Comparison of ENCODE assay signal across 21 mouse cellular contexts in the genomic region with DNA sequence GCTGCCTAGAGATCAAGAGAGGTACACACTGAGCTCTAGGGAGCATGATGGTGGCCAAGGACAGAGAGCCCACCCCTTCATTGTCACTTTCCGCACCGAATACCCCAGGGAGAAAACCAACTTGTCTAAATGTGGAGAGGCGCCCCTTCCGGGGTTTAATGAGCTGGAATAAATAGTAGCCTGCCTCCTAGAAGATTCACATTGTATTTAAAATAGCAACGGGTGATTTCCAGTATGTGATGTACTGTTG. TPM values are rescaled to one million over a fixed set of nuclear protein-coding genes. Genes with fewer than 3 reads are reported as not detected.
A peak's percentile ranks its signal among the peaks of the same experiment; 100 is the strongest.
DNase-seq lines count a peak whose midpoint lies in the region; ATAC-seq and TF ChIP-seq lines count a peak whose summit lies in the region.
"Had no signal": no experiment of that assay in that cellular context is flagged by ENCODE, and none has a peak within 500 bp of the region (broad histone marks: within the 10 kb centered on the region; RNA-seq: fewer than 3 reads in every experiment).

No protein-coding gene starts in this region.

- no peak overlapping the region for H3K4me3 ChIP-seq in forebrain, embryonic 12.5 days (replicated peaks)
- no peak overlapping the region for H3K4me3 ChIP-seq in forebrain, embryonic 10.5 days
- H3K4me3 ChIP-seq in forebrain, embryonic 16.5 days (replicated peaks; ENCODE audit: low read length) = no peak overlapping the region
- no peak overlapping the region for H3K4me3 ChIP-seq in hindbrain, embryonic 15.5 days
- H3K4me3 ChIP-seq in neural tube, embryonic 12.5 days = no peak overlapping the region
- no peak overlapping the region for H3K4me3 ChIP-seq in stomach, postnatal 0 days (ENCODE audit: low read depth, low read length)
- H3K4me3 ChIP-seq: layer of hippocampus, adult 2 months; myocyte; stomach, embryonic 15.5 days had no signal

- ATAC-seq in forebrain, embryonic 12.5 days (ENCODE audit: low FRiP score) = no peak
- ATAC-seq in forebrain, embryonic 16.5 days = peak; percentile 52; the same call in 1 of the 2 replicates
- 0 out of 2 replicates have a peak, but pooled peaks have one; percentile 6 for ATAC-seq in hindbrain, embryonic 15.5 days (ENCODE audit: low FRiP score, low read depth)
- peak; percentile 42 for ATAC-seq in neural tube, embryonic 12.5 days (ENCODE audit: low FRiP score, low read depth)
- ATAC-seq in stomach, postnatal 0 days (ENCODE audit: low FRiP score, low TSS enrichment) = no peak
- ATAC-seq in megakaryocyte progenitor cell, adult 5-6 weeks (replicated peaks; ENCODE audit: poor library complexity) = no peak
- ATAC-seq: lung, postnatal 0 days had no signal

- no peaks in the 10 kb centered on the region for H3K9me3 ChIP-seq in forebrain, embryonic 12.5 days
- no peaks in the 10 kb centered on the region for H3K9me3 ChIP-seq in forebrain, embryonic 10.5 days
- H3K9me3 ChIP-seq in forebrain, embryonic 16.5 days (ENCODE audit: control insufficient read depth, low read length) = no peaks in the 10 kb centered on the region
- no peaks in the 10 kb centered on the region for H3K9me3 ChIP-seq in hindbrain, embryonic 15.5 days
- no peaks in the 10 kb centered on the region for H3K9me3 ChIP-seq in neural tube, embryonic 12.5 days
- no peaks in the 10 kb centered on the region for H3K9me3 ChIP-seq in stomach, postnatal 0 days (ENCODE audit: control insufficient read depth, low read length)
- H3K9me3 ChIP-seq: stomach, embryonic 15.5 days had no signal

- no peak for TF ChIP-seq EP300 in stomach, postnatal 0 days (optimal IDR thresholded peaks at IDR 0.05)

- no peak for DNase-seq in forebrain, embryonic 10.5 days (ENCODE audit: extremely low spot score, low spot score)
- no peak for DNase-seq in stomach, postnatal 0 days (ENCODE audit: low spot score)
- DNase-seq in right cerebral cortex, postnatal 10 days (ENCODE audit: low spot score in 2 of 2) = no peak
- DNase-seq: adrenal gland, postnatal 14 days; cerebellum, postnatal 25 days; embryo, embryonic 11 days; heart, postnatal 10 days; kidney, adult 18-20 months; kidney, postnatal 14 days; left cerebral cortex, postnatal 4 days; liver; thymus, adult 2 months had no signal

- peak overlapping the region; percentile 65; the same call in 1 of the 2 replicates for H3K27ac ChIP-seq in forebrain, embryonic 12.5 days
- H3K27ac ChIP-seq in forebrain, embryonic 10.5 days = no peak overlapping the region
- H3K27ac ChIP-seq in forebrain, embryonic 16.5 days (ENCODE audit: low read length) = 0 out of 2 replicates have a peak overlapping the region, but pooled peaks have one; percentile 44
- peak overlapping the region; percentile 79 for H3K27ac ChIP-seq in hindbrain, embryonic 15.5 days (replicated peaks)
- H3K27ac ChIP-seq in neural tube, embryonic 12.5 days = peak overlapping the region; percentile 18; the same call in 1 of the 2 replicates
- H3K27ac ChIP-seq in stomach, postnatal 0 days (replicated peaks) = no peak overlapping the region
- H3K27ac ChIP-seq: layer of hippocampus, adult 2 months; stomach, embryonic 15.5 days had no signal

- H3K4me1 ChIP-seq in forebrain, embryonic 12.5 days = peaks cover 17% of the 10 kb centered on the region
- peaks cover 20% of the 10 kb centered on the region for H3K4me1 ChIP-seq in forebrain, embryonic 10.5 days
- H3K4me1 ChIP-seq in forebrain, embryonic 16.5 days (replicated peaks; ENCODE audit: control insufficient read depth, insufficient read depth, low read length) = peaks cover 11% of the 10 kb centered on the region
- peaks cover 17% of the 10 kb centered on the region for H3K4me1 ChIP-seq in hindbrain, embryonic 15.5 days (replicated peaks)
- peaks cover 19% of the 10 kb centered on the region for H3K4me1 ChIP-seq in neural tube, embryonic 12.5 days
- H3K4me1 ChIP-seq in stomach, postnatal 0 days (replicated peaks; ENCODE audit: control insufficient read depth, insufficient read depth) = no peaks in the 10 kb centered on the region
- H3K4me1 ChIP-seq: stomach, embryonic 15.5 days had no signal

- WGBS in forebrain, embryonic 12.5 days = 74% methylated on average over 5 of the region's 5 CpGs
- WGBS in forebrain, embryonic 10.5 days = 80% methylated on average over 5 of the region's 5 CpGs
- WGBS in forebrain, embryonic 16.5 days = 47% methylated on average over 5 of the region's 5 CpGs
- WGBS in hindbrain, embryonic 15.5 days = 28% methylated on average over 5 of the region's 5 CpGs
- 43% methylated on average over 5 of the region's 5 CpGs for WGBS in neural tube, embryonic 12.5 days
- 89% methylated on average over 5 of the region's 5 CpGs for WGBS in stomach, postnatal 0 days

- H3K4me2 ChIP-seq in forebrain, embryonic 12.5 days = no peak overlapping the region
- H3K4me2 ChIP-seq in forebrain, embryonic 16.5 days (ENCODE audit: low read length) = no peak overlapping the region
- peak overlapping the region; percentile 33 for H3K4me2 ChIP-seq in hindbrain, embryonic 15.5 days
- H3K4me2 ChIP-seq in neural tube, embryonic 12.5 days (replicated peaks) = peak overlapping the region; percentile 38; the same call in 1 of the 2 replicates
- no peak overlapping the region for H3K4me2 ChIP-seq in stomach, postnatal 0 days (replicated peaks; ENCODE audit: low read depth)
- H3K4me2 ChIP-seq: stomach, embryonic 15.5 days had no signal

- H3K9ac ChIP-seq in forebrain, embryonic 12.5 days = no peak overlapping the region
- H3K9ac ChIP-seq in forebrain, embryonic 16.5 days (replicated peaks; ENCODE audit: low read depth, low read length) = no peak overlapping the region
- no peak overlapping the region for H3K9ac ChIP-seq in hindbrain, embryonic 15.5 days
- no peak overlapping the region for H3K9ac ChIP-seq in neural tube, embryonic 12.5 days
- H3K9ac ChIP-seq in stomach, postnatal 0 days (ENCODE audit: low read length) = no peak overlapping the region
- H3K9ac ChIP-seq: stomach, embryonic 15.5 days had no signal

- no peak for TF ChIP-seq CTCF in stomach, postnatal 0 days (IDR thresholded peaks at IDR 0.05; ENCODE audit: low read depth)

- H3K36me3 ChIP-seq in forebrain, embryonic 12.5 days (replicated peaks) = no peaks in the 10 kb centered on the region
- no peaks in the 10 kb centered on the region for H3K36me3 ChIP-seq in forebrain, embryonic 10.5 days (replicated peaks)
- no peaks in the 10 kb centered on the region for H3K36me3 ChIP-seq in forebrain, embryonic 16.5 days (ENCODE audit: control insufficient read depth, insufficient read depth)
- no peaks in the 10 kb centered on the region for H3K36me3 ChIP-seq in hindbrain, embryonic 15.5 days
- no peaks in the 10 kb centered on the region for H3K36me3 ChIP-seq in neural tube, embryonic 12.5 days
- H3K36me3 ChIP-seq in stomach, postnatal 0 days (ENCODE audit: control insufficient read depth, insufficient read depth, low read length) = no peaks in the 10 kb centered on the region
- H3K36me3 ChIP-seq: stomach, embryonic 15.5 days had no signal

- no peaks in the 10 kb centered on the region for H3K27me3 ChIP-seq in forebrain, embryonic 12.5 days
- H3K27me3 ChIP-seq in forebrain, embryonic 10.5 days (ENCODE audit: poor library complexity, severe bottlenecking) = no peaks in the 10 kb centered on the region
- no peaks in the 10 kb centered on the region for H3K27me3 ChIP-seq in forebrain, embryonic 16.5 days (replicated peaks; ENCODE audit: control insufficient read depth, insufficient read depth, low read length)
- H3K27me3 ChIP-seq in hindbrain, embryonic 15.5 days = no peaks in the 10 kb centered on the region
- no peaks in the 10 kb centered on the region for H3K27me3 ChIP-seq in neural tube, embryonic 12.5 days (replicated peaks)
- H3K27me3 ChIP-seq in stomach, postnatal 0 days (ENCODE audit: control insufficient read depth, insufficient read depth, low read length) = no peaks in the 10 kb centered on the region
- H3K27me3 ChIP-seq: stomach, embryonic 15.5 days had no signal

RNA-seq across cellular contexts. Expression of a gene that starts 16.8 kb away (rescaled TPM):
- 0.47 and 0.56 TPM in 2 replicates for polyA plus RNA-seq in forebrain, embryonic 12.5 days (2016; fragmentation: Nextera tagmentation; extraction: Ambion mirVana)
- polyA plus RNA-seq in forebrain, embryonic 10.5 days (2016; fragmentation: Nextera tagmentation; extraction: Ambion mirVana) = 0.12 and 0.15 TPM in 2 replicates
- 0.56 and 0.66 TPM in 2 replicates for polyA plus RNA-seq in forebrain, embryonic 16.5 days (2015; fragmentation: Nextera tagmentation; extraction: Ambion mirVana)
- polyA plus RNA-seq in hindbrain, embryonic 15.5 days (2015; fragmentation: Nextera tagmentation; extraction: Ambion mirVana) = 0.54 and 0.64 TPM in 2 replicates
- polyA plus RNA-seq in neural tube, embryonic 12.5 days (2016; fragmentation: Nextera tagmentation; extraction: Ambion mirVana) = 0.57 and 1.0 TPM in 2 replicates
- polyA plus RNA-seq in stomach, postnatal 0 days (2015; fragmentation: Nextera tagmentation; extraction: Ambion mirVana) = 0.63 and 0.65 TPM in 2 replicates
- 12.9 and 18.0 TPM in 2 replicates for total RNA-seq in megakaryocyte progenitor cell, adult 5-6 weeks (2015)
- total RNA-seq in megakaryocyte progenitor cell, adult 5-6 weeks (2017) = 38.1 and 46.1 TPM in 2 replicates

Comparison
In these comparisons a context has a peak if more than half of its experiments do, and no peak if none do; other contexts are left out.
1. ATAC-seq: peak in forebrain, embryonic 16.5 days (single experiment), hindbrain, embryonic 15.5 days (single experiment) and neural tube, embryonic 12.5 days (single experiment); none in forebrain, embryonic 12.5 days (single experiment), stomach, postnatal 0 days (single experiment) and megakaryocyte progenitor cell, adult 5-6 weeks (single experiment).
2. H3K27ac ChIP-seq: peak in forebrain, embryonic 12.5 days (single experiment), forebrain, embryonic 16.5 days (single experiment), hindbrain, embryonic 15.5 days (single experiment) and neural tube, embryonic 12.5 days (single experiment); none in forebrain, embryonic 10.5 days (single experiment) and stomach, postnatal 0 days (single experiment).
3. H3K4me2 ChIP-seq: peak in hindbrain, embryonic 15.5 days (single experiment) and neural tube, embryonic 12.5 days (single experiment); none in forebrain, embryonic 12.5 days (single experiment), forebrain, embryonic 16.5 days (single experiment) and stomach, postnatal 0 days (single experiment).